Mouse (Mus musculus): Measurements from ENCODE around the gene Ddx47. TPM values are rescaled to one million over a fixed set of nuclear protein-coding genes. Genes with fewer than 3 reads are reported as not detected.

Ddx47 gene
- polyA plus RNA-seq, 1 experiment: 20.2 TPM

DNA sequence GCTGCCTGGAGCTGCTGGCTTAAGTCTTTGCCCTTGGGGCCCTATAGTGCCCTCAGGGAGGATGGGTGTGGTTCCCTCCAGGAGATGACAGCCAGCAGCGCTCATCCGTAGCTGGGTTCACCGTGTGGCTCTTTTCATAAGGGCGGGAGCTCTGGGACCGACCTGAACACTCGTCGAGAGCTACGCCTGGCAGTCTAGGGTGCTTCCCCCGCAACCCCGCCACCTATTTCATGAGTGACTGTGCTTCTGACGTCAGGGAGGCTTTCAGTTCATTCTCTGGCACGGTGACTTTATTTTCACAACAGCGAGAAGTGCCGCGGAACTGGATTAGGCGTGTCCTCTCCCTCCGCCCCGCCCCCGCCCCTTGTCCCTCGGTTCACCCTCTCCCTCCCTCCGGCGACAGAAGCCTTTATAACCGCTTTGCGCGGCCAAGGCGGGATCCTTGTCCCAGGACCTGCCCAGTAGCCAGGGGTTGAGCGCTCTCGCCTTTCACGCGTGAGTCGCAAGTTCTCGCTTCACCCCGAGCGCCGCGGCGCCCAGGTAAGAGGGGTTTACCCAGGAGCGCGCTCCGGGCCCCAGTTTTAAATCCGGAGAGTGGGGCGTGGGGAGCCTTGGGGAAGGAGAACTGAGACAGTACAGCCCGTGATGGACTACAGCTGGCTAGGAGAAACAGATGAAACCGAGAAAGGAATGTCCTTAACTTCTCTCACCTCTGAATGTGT lies 54.0 kb downstream of the Ddx47 start, which contains the start of gene Gprc5a:
Gene Gprc5a (plus strand): TSS at position 416 of the 722 bp plus-strand sequence.
- no peaks in the 10 kb centered on the region for H3K27me3 ChIP-seq (ENCODE audit: control insufficient read depth, insufficient read depth, low read length)
- TF ChIP-seq CTCF (IDR thresholded peaks at IDR 0.05; ENCODE audit: extremely low read depth, insufficient read length, insufficient replicate concordance, low read depth, low read length) (no peak), POLR2A (IDR thresholded peaks at IDR 0.05; ENCODE audit: low read depth, low read length) (peak; percentile 44; the same call in 1 of the 2 replicates)
- 0 out of 2 replicates have a peak, but pooled peaks cover 4% of the 10 kb centered on the region for H3K4me1 ChIP-seq (ENCODE audit: control insufficient read depth, insufficient read depth, insufficient read length, low read length)
- H3K4me3 ChIP-seq (ENCODE audit: low read depth, low read length): peak within 1 kb of the TSS; percentile 58
- H3K27ac ChIP-seq (ENCODE audit: insufficient read depth, low read depth, low read length): 0 out of 2 replicates have a peak within 1 kb of the TSS, but pooled peaks have one; percentile 42
- no peaks in the 10 kb centered on the region for H3K36me3 ChIP-seq (ENCODE audit: control insufficient read depth, insufficient read depth, low read length)
- WGBS: under 1% methylated on average over 44 of the region's 44 CpGs

DNA sequence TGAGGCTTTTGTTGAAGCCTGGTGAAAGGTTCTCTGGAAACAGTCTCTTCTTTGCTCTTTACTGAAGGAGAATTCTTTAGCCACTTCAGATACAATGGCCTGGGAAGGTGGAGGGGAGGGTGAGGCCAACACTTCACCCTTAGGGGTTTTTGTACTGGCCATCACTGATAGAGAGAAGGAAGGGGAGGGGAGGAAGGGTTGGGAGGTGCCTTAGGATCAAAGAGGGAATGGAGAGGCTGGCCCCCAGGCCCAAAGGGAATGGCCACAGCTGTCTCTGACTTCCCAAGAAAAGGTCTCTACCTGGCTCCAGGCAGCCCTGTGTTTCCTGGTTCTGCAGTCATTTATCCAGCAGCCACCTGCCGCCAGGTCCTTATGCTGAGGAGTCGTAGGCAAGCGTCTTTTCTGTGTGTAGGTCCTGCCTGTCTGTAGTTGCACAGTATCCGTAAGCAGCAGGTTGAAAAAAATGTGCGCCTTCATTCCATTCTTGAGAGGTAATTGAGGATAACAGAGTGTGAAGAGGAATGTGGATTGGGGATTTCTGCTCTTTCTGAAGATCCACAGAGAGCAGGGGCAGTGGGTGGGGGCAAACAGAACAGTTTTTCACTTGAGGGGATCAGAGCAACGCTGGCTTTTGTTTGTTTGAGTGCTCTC lies 55.5 kb downstream of the Ddx47 start:
- whole genome bisulfite sequencing: 81% methylated on average over 6 of the region's 6 CpGs
- H3K27me3 ChIP-seq (ENCODE audit: control insufficient read depth, insufficient read depth, low read length): no peaks in the 10 kb centered on the region
- TF ChIP-seq CTCF (IDR thresholded peaks at IDR 0.05; ENCODE audit: extremely low read depth, insufficient read length, insufficient replicate concordance, low read depth, low read length) (no peak), POLR2A (IDR thresholded peaks at IDR 0.05; ENCODE audit: low read depth, low read length) (no peak)
- H3K4me3 ChIP-seq (ENCODE audit: low read depth, low read length): peak overlapping the region; percentile 37
- H3K27ac ChIP-seq (ENCODE audit: insufficient read depth, low read depth, low read length): no peak overlapping the region
- H3K36me3 ChIP-seq (ENCODE audit: control insufficient read depth, insufficient read depth, low read length): no peaks in the 10 kb centered on the region
- 0 out of 2 replicates have a peak, but pooled peaks cover 2% of the 10 kb centered on the region for H3K4me1 ChIP-seq (ENCODE audit: control insufficient read depth, insufficient read depth, insufficient read length, low read length)

DNA sequence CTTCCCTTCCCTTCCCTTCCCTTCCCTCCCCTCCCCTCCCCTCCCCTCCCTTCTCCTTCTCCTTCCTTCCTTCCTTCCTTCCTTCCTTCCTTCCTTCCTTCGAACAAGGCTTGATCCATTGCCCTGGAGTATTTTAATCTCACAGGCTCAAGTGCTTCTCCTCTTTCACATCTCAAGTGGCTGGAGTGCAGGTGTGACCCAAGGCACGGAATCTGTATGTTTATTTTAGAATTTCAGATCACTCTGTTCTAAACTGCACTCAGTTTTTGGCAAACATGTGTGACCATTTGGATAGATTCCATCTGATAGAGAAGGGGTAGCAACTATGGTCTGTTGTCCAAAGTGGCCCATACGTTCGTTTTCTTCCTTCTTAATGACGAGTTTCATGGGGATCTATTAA lies 56.8 kb downstream of the Ddx47 start:
- Histone ChIP-seq H3K27ac (ENCODE audit: insufficient read depth, low read depth, low read length) (no peak overlapping the region), H3K36me3 (ENCODE audit: control insufficient read depth, insufficient read depth, low read length) (no peaks in the 10 kb centered on the region), H3K4me1 (ENCODE audit: control insufficient read depth, insufficient read depth, insufficient read length, low read length) (0 out of 2 replicates have a peak, but pooled peaks cover 2% of the 10 kb centered on the region), H3K4me3 (ENCODE audit: low read depth, low read length) (no peak overlapping the region), H3K27me3 (ENCODE audit: control insufficient read depth, insufficient read depth, low read length) (no peaks in the 10 kb centered on the region)
- no peak for TF ChIP-seq CTCF (IDR thresholded peaks at IDR 0.05; ENCODE audit: extremely low read depth, insufficient read length, insufficient replicate concordance, low read depth, low read length)
- no peak for TF ChIP-seq POLR2A (IDR thresholded peaks at IDR 0.05; ENCODE audit: low read depth, low read length)
- WGBS: 81% methylated on average over 5 of the region's 5 CpGs

DNA sequence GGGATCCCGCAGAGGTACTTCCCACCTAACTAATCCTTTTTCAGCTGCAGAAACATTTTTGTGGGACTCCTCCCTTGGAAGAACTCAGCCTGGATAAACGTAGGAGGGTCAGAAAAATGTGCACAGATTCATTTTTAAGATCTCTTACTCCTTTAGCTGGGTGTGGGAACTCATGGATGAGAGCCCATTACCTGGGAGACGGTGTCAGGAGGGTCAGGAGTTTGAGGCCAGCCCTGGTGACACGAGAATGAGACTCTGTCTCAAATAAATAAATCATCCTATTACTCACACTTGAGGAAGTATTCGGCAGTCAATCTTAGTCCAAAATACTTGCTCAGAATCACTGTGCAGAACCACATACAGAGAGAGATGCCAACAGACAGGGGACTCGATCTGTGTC lies 58.4 kb downstream of the Ddx47 start:
- no peak for TF ChIP-seq CTCF (IDR thresholded peaks at IDR 0.05; ENCODE audit: extremely low read depth, insufficient read length, insufficient replicate concordance, low read depth, low read length)
- TF ChIP-seq POLR2A (IDR thresholded peaks at IDR 0.05; ENCODE audit: low read depth, low read length): no peak
- 65% methylated on average over 6 of the region's 6 CpGs for WGBS
- no peaks in the 10 kb centered on the region for H3K36me3 ChIP-seq (ENCODE audit: control insufficient read depth, insufficient read depth, low read length)
- peaks cover 4% of the 10 kb centered on the region; the same call in 1 of the 2 replicates for H3K4me1 ChIP-seq (ENCODE audit: control insufficient read depth, insufficient read depth, insufficient read length, low read length)
- H3K27ac ChIP-seq (ENCODE audit: insufficient read depth, low read depth, low read length): no peak overlapping the region
- H3K4me3 ChIP-seq (ENCODE audit: low read depth, low read length): no peak overlapping the region
- no peaks in the 10 kb centered on the region for H3K27me3 ChIP-seq (ENCODE audit: control insufficient read depth, insufficient read depth, low read length)

DNA sequence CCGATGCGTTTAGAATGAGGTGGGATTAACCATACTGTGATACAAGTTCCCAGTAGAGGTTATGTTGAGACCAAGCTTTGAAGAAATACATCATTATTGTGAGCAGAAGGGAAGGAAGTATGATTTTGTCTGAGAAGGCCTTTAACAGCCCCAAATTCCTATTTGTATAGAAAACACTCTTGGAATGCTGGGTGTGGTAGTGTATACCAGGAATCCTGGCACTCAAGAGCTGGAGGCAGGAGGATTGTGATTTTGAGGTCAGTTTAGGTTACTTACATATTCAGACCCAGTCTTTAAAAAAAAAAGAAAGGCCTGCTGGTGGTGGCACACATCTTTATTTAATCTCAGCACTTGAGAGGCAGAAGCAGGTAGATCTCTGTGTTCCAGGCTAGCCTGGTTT lies 58.9 kb downstream of the Ddx47 start:
- TF ChIP-seq POLR2A (IDR thresholded peaks at IDR 0.05; ENCODE audit: low read depth, low read length) (no peak), CTCF (IDR thresholded peaks at IDR 0.05; ENCODE audit: extremely low read depth, insufficient read length, insufficient replicate concordance, low read depth, low read length) (no peak)
- no peak overlapping the region for H3K4me3 ChIP-seq (ENCODE audit: low read depth, low read length)

More for the DNA sequence above, 58.9 kb downstream of the Ddx47 start:
- peaks cover 2% of the 10 kb centered on the region; the same call in 1 of the 2 replicates for H3K4me1 ChIP-seq (ENCODE audit: control insufficient read depth, insufficient read depth, insufficient read length, low read length)
- 85% methylated on average over 2 of the region's 2 CpGs for WGBS
- no peaks in the 10 kb centered on the region for H3K36me3 ChIP-seq (ENCODE audit: control insufficient read depth, insufficient read depth, low read length)
- no peaks in the 10 kb centered on the region for H3K27me3 ChIP-seq (ENCODE audit: control insufficient read depth, insufficient read depth, low read length)
- no peak overlapping the region for H3K27ac ChIP-seq (ENCODE audit: insufficient read depth, low read depth, low read length)

Other genes with a start within 250 kb of the Ddx47 start
- gene Dusp16, start 219.0 kb upstream of the Ddx47 start, polyA plus RNA-seq (2012; rRNA removed): 9.5 and 26.1 TPM in 2 replicates
- 2.8 and 4.2 TPM in 2 replicates for gene Crebl2, start 181.5 kb upstream of the Ddx47 start, polyA plus RNA-seq (2012; rRNA removed)
- 1.8 and 6.7 TPM in 2 replicates for gene Gpr19, start 113.0 kb upstream of the Ddx47 start, polyA plus RNA-seq (2012; rRNA removed)
- gene Cdkn1b, start 91.2 kb upstream of the Ddx47 start, polyA plus RNA-seq (2012; rRNA removed): 5.8 and 16.3 TPM in 2 replicates
- gene Apold1, start 29.9 kb upstream of the Ddx47 start, polyA plus RNA-seq (2012; rRNA removed): 0.43 and 0.63 TPM in 2 replicates
- gene Gprc5a, start 54.0 kb downstream of the Ddx47 start, polyA plus RNA-seq (2012; rRNA removed): 17.4 and 73.7 TPM in 2 replicates
- gene Gprc5d, start 106.7 kb downstream of the Ddx47 start, polyA plus RNA-seq (2012; rRNA removed): not detected in 2 replicates
- gene Fam234b, start 186.4 kb downstream of the Ddx47 start, polyA plus RNA-seq (2012; rRNA removed): 6.9 and 22.5 TPM in 2 replicates
- 4.9 and 7.4 TPM in 2 replicates for gene Hebp1, start 186.4 kb downstream of the Ddx47 start, polyA plus RNA-seq (2012; rRNA removed)
- 0.84 and 1.4 TPM in 2 replicates for gene Gsg1, start 242.7 kb downstream of the Ddx47 start, polyA plus RNA-seq (2012; rRNA removed)

All from small intestine, adult 2 months (tissue).